ENCODE assay signal across 12 mouse cellular contexts in the genomic region with DNA sequence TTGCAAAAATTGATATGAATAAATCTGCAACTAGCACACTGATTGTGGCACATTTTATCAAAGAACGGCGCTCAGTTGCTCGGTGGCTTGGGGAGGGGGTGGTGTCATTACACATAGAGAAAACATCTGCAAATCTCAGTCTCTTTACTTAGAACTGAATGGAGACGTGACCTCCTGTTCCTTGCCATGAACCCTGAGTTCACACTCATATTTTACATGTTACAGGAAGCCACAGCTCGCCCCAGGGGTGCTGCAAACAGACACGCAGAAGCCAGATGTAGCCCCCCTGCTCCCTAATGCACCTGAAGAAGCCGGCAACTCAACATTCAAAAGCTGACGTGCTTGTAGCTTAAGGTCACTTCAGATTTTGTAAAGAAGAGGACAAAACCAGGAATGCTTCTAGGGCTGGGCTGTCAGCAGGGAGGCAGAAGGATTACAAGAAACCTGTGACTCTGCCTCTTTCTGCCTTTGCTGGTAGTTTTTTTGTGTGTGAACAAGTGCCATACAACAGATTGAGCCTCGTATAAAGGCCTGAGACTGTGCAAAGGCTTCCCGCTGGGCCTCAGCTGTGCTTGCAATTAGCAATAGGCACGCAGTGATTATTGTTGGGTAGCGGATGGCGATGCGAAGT. TPM values are rescaled to one million over a fixed set of nuclear protein-coding genes. Genes with fewer than 3 reads are reported as not detected.
DNase-seq lines count a peak whose midpoint lies in the region; ATAC-seq lines count a peak whose summit lies in the region.
"Had no signal": no experiment of that assay in that cellular context is flagged by ENCODE, and none has a peak within 500 bp of the region (broad histone marks: within the 10 kb centered on the region; RNA-seq: fewer than 3 reads in every experiment).

No protein-coding gene starts in this region.

- H3K27ac ChIP-seq in embryonic facial prominence, embryonic 14.5 days (replicated peaks; ENCODE audit: low read depth, low read length): no peak overlapping the region
- H3K27ac ChIP-seq in neural tube, embryonic 14.5 days (ENCODE audit: low read depth, low read length): no peak overlapping the region
- H3K27ac ChIP-seq: left cerebral cortex, adult 2 months had no signal

- peaks cover 9% of the 10 kb centered on the region; the same call in 1 of the 2 replicates for H3K4me1 ChIP-seq in embryonic facial prominence, embryonic 14.5 days (ENCODE audit: control insufficient read depth, insufficient read depth, low read length)
- H3K4me1 ChIP-seq in neural tube, embryonic 14.5 days (ENCODE audit: control insufficient read depth, insufficient read depth, low read length): peaks cover 15% of the 10 kb centered on the region; the same call in 1 of the 2 replicates

- H3K9me3 ChIP-seq in embryonic facial prominence, embryonic 14.5 days (ENCODE audit: control insufficient read depth, low read length): no peaks in the 10 kb centered on the region
- no peaks in the 10 kb centered on the region for H3K9me3 ChIP-seq in neural tube, embryonic 14.5 days (ENCODE audit: control insufficient read depth, low read length)
- H3K9me3 ChIP-seq: G1E had no signal

- H3K4me2 ChIP-seq in embryonic facial prominence, embryonic 14.5 days (ENCODE audit: low read depth, low read length): no peak overlapping the region
- H3K4me2 ChIP-seq in neural tube, embryonic 14.5 days (ENCODE audit: low read depth, low read length): no peak overlapping the region

- peaks cover 17% of the 10 kb centered on the region for H3K27me3 ChIP-seq in embryonic facial prominence, embryonic 14.5 days (replicated peaks; ENCODE audit: control insufficient read depth, insufficient read depth, low read length)
- peaks cover 47% of the 10 kb centered on the region for H3K27me3 ChIP-seq in neural tube, embryonic 14.5 days (ENCODE audit: control insufficient read depth, insufficient read depth, low read length)

- H3K36me3 ChIP-seq in embryonic facial prominence, embryonic 14.5 days (ENCODE audit: control insufficient read depth, insufficient read depth, low read length): no peaks in the 10 kb centered on the region
- H3K36me3 ChIP-seq in neural tube, embryonic 14.5 days (ENCODE audit: control insufficient read depth, insufficient read depth, low read length): no peaks in the 10 kb centered on the region
- H3K36me3 ChIP-seq: G1E had no signal

- ATAC-seq in embryonic facial prominence, embryonic 14.5 days (ENCODE audit: low read depth): peak; percentile 45; the same call in 1 of the 2 replicates
- ATAC-seq in neural tube, embryonic 14.5 days (ENCODE audit: low read depth): peak; percentile 56; the same call in 1 of the 2 replicates

- 18% methylated on average over 14 of the region's 14 CpGs for WGBS in embryonic facial prominence, embryonic 14.5 days
- 6% methylated on average over 14 of the region's 14 CpGs for WGBS in neural tube, embryonic 14.5 days

- no peak overlapping the region for H3K4me3 ChIP-seq in embryonic facial prominence, embryonic 14.5 days (ENCODE audit: low read depth, low read length)
- no peak overlapping the region for H3K4me3 ChIP-seq in neural tube, embryonic 14.5 days (ENCODE audit: low read depth, low read length)
- H3K4me3 ChIP-seq: left cerebral cortex, adult 2 months had no signal

- peak; percentile 76 to 81 for DNase-seq in cerebellum, adult 18-20 months
- peak; percentile 74 for DNase-seq in embryonic facial prominence, embryonic 14.5 days (ENCODE audit: low spot score)
- peak; percentile 12 for DNase-seq in hindlimb bud, embryonic 11.5 days (ENCODE audit: extremely low spot score, low read depth, low spot score)
- DNase-seq in frontal cortex, postnatal 36 days (ENCODE audit: low spot score in 2 of 2): no peak
- DNase-seq in right cerebral cortex, adult 2 months (ENCODE audit: low spot score in 2 of 2): no peak
- no peak for DNase-seq in adrenal gland, adult 2 months
- no peak for DNase-seq in natural killer cell, adult 2 months (ENCODE audit: low spot score in 2 of 2)
- DNase-seq: thymus, postnatal 14 days had no signal

- H3K9ac ChIP-seq in embryonic facial prominence, embryonic 14.5 days (ENCODE audit: low read depth, low read length): no peak overlapping the region
- H3K9ac ChIP-seq in neural tube, embryonic 14.5 days (replicated peaks; ENCODE audit: low read depth, low read length): no peak overlapping the region

RNA-seq across cellular contexts. Expression of a gene that starts 40.9 kb away (rescaled TPM):
- 0.51 TPM in 1 of 2 replicates, not detected in the other for polyA plus RNA-seq in embryonic facial prominence, embryonic 14.5 days (2014; fragmentation: Nextera tagmentation; extraction: Ambion mirVana)
- polyA plus RNA-seq in neural tube, embryonic 14.5 days (2014; fragmentation: Nextera tagmentation; extraction: Ambion mirVana): not detected in 2 replicates
- not detected for total RNA-seq in adrenal gland, adult 2 months (2021)
- not detected in 2 replicates for polyA plus RNA-seq in adrenal gland, adult 2 months (2012; rRNA removed)
- polyA plus RNA-seq: G1E; intestine, embryonic 14.5 days had no signal

Comparison
In these comparisons a context has a peak if more than half of its experiments do, and no peak if none do; other contexts are left out.
1. DNase-seq: peak in cerebellum, adult 18-20 months (2 of 2), embryonic facial prominence, embryonic 14.5 days (single experiment) and hindlimb bud, embryonic 11.5 days (single experiment); none in frontal cortex, postnatal 36 days (0 of 2), right cerebral cortex, adult 2 months (0 of 2), adrenal gland, adult 2 months (single experiment) and natural killer cell, adult 2 months (0 of 2).